Mouse (Mus musculus) megakaryocyte, adult 5-6 weeks (primary cell): ENCODE measurements around the gene Zdhhc1. TPM values are rescaled to one million over a fixed set of nuclear protein-coding genes. Genes with fewer than 3 reads are reported as not detected.

ENCODE experiments used
- ATAC-seq: 2 replicates; pipeline ENCODE4 v1.8.0; 2016; ENCODE audit warnings: mild to moderate bottlenecking, inconsistent platforms; ENCODE audit not compliant: poor library complexity, severe bottlenecking
- total RNA-seq, 2 experiments: library from RNA; stranded (forward) in 1 of 2; stranded (reverse) in 1 of 2; fragments of 153-499, 151-499 nt in 1 of 2; fragments of 221-1000, 200-1000 nt in 1 of 2; gene quantifications; 2 replicates each; pipeline versions ENCODE4 v1.2.3 to v1.2.4; 2015 to 2017

Zdhhc1 gene
- total RNA-seq (2015) (0.52 and 1.2 TPM in 2 replicates), total RNA-seq (2017) (0.20 and 0.92 TPM in 2 replicates)

DNA sequence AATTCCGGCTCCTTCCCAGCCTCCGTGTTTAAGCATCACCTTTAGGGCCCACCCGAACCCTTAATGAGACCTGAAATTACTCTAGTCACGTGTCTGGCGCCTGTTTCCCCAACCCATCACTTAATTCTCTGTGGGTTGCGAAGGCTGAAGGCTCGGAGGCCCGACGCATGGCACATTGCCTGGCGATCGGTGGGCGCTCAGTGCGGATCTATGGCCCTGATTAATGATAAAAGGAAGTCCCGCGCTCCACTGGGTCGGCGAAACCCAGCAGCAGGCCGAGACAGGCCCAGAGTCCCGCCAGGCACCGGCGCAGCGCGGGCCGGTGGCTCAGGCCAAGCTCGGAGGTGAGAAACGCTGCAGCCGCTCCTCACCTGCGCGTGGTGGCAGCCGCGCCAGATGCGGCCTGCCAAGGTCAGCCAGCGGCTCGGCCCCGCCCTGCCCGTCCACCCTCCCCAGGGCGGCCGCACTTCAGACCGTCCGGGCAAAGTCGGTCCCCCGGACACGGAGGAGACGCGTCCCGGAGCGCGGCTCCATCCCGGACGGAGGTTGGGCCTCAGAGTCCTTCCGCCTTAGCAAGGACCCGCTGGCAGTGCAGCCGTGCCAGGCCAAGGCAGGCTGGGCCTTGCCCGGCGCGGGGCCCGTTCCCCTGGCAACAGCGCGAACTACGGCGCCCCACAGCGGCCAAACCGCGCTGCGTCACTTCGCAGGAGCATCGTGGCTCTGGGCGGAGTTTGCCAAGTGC, at the start of gene Zdhhc1:
TSS of gene Zdhhc1 (minus strand) at position 464 of the 742 bp plus-strand sequence.
- peak; percentile 96 for ATAC-seq

DNA sequence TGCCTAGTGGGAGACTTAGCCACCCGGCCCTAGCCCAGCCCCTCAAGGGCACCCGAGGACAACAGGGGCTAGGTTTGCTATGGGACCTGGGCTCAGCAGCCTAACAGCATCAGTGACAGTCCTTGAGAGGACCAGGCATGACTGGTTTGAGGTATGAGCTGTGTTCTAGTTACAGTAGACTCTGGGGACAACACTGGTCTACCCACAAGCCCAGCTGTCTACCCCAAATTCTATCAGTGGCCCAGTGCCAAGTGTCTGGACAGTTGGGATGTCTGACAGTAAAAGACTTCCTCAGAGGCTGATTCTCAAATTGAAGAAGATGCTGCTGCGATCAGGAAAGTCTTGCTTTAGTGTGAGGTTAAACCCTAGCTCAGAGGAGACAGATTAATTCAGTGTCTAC, 48.5 kb upstream of the Zdhhc1 start:
- no peak for ATAC-seq

DNA sequence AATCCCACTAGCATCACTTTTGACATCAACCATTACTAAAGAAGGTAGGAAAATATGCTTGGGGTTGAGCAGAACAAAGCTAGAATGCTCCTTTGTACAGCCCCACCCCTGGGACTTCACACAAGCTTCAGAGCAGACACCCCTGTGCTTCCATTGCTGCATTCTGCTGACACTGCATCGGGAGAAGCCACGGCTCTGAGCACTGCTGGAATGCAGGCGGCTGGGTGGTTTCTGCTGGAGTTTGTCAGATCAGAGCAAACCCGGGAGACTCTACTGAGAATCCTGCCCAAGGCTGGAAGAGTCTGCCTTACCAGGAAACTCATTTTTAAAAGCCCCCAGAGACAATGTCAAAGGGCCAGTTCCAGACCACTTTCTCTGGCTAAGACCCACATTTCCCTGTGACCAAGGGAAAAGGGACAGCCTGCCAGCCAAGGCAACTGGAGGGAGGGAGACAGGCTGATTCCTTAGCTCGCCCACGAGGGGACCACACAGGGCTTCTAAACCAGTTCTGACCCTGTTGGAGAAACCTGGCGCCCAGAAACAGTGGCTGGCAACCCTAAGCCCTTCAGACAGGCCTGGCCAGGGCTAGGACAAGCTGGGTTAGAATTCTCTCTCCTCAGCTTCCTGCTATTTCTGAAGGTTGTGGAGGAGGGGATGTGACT, 48.0 kb upstream of the Zdhhc1 start:
- no peak for ATAC-seq

DNA sequence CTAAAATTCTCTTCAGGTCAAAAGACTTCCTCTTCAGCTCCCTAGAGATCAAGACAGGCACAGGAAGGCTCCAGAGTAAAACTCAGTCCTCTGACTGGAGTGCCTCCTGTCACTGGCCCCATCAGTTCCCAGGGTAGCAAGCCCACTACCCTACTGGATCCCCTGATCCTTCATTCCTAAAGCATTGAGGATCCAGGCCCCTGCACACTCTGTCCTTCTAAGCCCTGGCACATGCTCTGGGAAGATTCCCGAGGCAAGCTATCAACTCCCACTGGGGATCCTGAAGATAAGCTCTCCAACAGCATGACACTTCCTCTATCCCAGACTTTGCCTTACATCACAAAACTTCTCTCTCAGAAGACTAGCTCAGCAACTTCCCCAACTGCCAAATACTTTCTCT, 47.0 kb upstream of the Zdhhc1 start:
- no peak; the same call in 1 of the 2 replicates for ATAC-seq

DNA sequence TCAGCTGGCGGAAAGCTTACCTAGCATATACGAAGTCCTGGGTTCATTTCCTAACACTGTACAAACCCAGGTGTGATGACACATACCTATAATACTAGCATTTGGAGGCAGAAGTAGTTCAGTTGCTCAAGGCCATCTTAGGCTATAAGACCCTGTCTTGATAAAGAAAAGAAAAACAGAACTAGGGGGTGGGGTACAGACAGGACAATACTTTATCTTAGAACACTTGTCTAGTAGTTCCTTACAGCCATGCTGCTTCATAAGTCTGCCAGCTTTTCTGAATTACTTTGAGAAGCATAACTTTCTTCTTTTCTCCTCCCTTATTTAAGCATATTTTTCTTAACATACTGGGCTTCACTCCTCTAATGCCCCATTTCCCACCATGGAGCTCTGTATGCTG, 46.1 kb upstream of the Zdhhc1 start:
- ATAC-seq: no peak

DNA sequence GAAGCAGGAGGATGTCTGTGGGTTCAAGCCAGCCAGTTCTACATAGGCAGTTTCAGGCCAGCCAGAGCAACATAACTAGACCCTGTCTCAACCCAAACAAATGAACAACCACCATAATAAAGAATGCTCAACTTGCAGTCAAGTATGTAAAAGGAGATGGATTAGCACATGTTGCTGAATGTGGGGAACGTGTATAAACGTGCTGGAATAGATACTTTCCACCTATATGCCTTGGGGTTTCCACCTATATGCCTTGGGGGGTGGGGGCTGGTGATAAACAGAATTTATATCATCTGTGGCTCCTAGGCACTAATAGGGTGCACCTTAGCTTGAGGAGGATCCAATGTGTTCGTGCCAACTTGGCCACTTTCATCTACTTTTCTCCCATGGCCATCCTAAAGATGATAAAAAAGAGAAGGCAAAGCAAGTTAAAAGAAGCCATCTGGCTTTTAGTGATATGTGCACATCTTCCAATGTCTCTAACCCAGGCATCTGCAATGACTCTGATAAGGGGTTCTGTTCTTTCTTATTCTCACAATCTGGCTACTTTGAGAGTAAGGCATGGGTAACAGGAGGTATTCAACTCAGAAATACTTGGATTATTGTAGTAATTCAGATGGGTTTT, 45.4 kb upstream of the Zdhhc1 start:
- no peak for ATAC-seq

DNA sequence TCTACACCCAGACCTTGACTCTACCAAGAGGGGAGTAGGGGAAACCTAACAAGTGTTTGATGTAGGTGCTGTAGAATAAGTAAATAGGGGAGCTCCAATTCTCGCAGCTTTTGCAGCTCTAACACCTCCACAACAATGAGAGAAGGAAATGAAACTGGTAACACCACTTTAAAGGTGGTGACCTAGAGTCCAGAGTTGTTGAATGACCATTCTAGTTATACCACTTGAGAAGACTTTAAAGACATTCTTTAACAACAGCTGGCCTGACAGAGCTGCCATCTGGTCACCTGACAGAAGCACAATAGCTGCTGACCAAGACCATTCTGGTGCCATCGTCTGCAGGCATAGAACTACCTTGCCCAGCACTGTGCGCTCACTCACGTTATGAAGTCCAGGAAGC, 42.2 kb upstream of the Zdhhc1 start:
- ATAC-seq: no peak

DNA sequence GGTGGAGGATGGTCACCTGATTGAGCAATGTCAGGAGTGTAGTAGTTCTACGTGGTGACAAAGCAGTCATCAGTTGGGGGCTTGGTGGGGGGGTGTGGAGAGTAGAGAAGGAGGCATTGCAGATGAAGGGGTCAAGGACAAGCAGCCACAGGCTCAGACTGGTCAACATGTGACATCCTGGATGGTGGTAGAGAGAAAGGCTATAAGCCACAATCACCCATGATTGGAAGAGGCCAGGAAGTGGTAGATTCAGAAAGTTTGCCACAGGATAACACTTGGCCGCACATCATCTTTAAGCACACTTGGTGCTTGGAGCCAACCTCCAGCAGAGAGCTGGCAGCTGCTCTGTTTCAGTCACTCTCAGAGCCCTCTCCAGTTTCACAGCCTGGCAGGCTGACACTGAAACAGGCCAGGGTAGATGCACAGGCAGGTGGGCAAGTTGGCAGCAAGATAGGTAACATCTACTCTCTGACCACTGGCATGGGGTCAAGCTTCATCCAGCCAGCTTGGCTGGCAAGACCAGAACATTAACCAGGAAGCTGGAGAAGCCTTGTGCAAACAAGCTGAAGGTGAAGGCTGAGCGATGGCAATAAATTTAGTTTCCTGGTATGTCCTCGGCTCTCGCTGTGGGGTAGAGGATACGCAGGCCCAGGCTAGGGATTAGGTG, 40.4 kb upstream of the Zdhhc1 start:
- ATAC-seq: no peak

DNA sequence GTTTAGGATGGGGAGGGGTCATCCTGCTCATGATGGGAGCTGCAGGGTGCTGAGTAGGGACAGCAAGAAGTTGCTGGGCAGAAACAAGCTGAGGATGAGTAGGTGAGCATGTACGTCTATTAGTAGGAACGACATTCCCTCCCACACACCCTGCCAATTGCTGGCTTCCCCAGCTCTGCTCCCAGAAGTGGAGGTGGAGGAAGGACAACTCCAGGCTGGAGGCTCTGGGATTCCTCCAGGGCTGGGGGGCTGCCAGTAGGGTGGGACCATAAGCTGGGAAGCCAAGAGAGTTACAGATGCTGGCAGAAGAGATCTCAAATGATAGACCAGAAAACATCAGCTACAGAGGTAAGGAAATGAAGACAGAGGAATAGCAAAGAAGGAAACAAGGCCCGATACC, 39.8 kb upstream of the Zdhhc1 start:
- ATAC-seq: no peak

DNA sequence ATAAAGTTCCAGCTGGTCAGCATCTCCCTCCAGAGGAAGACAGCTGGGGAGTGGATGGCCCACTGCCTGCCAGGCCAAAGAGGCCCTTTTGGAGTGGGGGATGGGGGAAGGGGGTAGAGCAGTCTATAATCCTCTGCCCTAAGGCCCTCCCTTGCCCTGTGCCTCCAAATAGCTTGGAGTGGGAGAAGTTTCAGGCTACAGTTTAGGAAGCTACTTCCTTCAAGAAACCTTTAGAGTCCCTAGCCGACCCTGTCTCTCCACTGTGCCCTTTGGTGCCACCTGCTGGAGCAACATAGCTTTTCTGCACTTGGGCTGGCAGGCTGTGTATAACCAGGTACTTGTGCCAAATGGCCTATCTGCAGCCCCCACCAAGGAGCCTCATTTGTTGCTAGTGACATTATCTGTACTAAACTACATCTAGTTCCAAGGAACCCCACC, 37.2 kb upstream of the Zdhhc1 start:
- peak; percentile 77 for ATAC-seq

DNA sequence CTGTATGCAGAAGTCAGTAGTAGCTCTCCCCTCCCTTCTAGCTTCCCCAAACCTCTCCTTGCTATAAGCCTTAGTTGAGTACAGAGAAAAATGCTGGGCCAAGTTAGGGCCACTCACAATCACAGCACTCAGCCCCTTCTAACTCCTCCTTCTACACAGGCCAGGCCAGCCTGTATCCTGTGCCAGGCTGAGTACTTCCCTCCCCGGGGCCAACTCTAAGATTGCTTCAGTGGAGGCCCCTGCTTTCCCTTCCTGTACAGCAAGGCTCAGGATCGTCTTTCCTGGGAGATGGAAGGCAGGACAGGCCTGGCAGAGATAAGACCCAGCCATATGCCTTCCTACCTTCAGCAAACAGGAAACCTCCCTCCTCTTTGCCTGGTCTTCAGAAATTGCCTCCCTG, 36.7 kb upstream of the Zdhhc1 start:
- ATAC-seq: no peak

DNA sequence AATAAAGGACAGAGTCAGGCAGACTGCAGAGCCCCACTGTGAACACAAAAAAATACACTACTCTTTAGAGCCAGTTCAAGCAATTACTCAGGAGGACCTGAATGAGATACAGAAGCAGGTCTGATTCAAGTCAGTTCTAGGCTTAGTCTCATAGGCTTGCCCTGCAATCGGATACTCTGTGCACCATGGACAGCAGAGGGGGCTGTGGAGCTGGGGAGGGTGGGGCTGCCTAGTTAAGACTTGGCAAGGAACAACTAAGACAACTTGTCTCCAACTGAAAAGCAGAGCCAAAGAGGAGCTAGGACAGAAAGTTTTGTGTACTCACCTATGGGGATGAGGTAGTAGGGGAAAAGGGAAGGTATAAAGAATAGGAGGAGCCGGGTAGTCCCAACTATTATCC, 35.1 kb upstream of the Zdhhc1 start:
- ATAC-seq: 0 out of 2 replicates have a peak, but pooled peaks have one; percentile 50

DNA sequence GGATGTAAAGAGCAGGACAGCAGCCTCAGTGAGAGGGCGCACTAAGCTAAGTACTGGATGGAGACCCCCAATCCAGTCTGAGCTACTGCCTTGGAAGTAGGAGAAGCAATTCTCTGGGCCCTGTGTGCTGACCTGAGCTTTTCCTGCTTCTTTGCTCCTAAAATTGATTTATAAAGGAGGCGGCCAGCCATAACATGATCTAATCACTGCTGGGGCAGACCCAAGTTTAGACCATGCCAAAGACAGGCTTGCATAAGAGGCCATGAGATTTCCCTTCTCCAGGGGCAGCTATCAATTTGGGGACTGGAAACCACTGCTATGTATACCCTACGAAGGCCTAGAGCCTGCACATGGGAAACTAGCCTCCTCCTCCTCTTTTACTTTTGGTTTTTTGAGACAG, 32.6 kb upstream of the Zdhhc1 start:
- ATAC-seq: no peak

DNA sequence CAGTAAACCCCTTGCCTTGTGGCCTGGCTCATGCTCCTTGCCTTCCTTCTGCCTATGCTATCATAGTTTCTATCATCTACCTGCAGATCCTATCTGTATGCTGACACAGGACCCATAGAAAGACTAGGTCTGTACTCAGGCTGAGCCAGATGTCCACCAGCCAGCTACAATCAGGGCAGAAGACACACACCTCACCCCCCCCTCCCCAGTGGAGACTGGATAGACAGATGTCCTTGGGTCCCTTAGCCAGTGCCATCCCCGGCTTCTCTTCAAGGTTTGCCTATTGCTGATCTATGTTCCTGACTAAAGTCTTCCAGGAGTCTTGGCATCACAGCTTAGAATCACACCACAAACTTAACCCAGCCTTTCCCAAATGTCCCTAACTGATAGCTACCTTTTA, 31.5 kb upstream of the Zdhhc1 start:
- no peak for ATAC-seq

DNA sequence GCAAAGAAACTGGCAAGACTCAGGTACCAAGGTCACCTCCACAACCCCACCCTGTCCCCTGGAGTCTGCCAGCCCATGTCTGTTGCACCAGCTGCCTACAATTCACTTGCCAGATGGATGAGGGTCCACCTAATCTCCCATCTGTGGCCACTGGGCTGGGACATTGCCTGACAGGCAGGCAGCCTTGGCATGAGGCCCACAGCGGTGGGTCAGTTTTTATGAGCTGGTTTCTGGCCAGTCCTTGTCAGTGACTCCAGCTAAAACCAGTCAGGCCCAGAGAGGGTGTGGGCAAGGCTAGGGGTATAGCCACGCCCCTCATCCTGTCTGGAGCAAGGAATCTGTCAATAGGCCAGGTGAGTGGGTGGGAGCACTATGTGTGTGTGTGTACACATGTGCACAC, 30.4 kb upstream of the Zdhhc1 start:
- ATAC-seq: no peak

DNA sequence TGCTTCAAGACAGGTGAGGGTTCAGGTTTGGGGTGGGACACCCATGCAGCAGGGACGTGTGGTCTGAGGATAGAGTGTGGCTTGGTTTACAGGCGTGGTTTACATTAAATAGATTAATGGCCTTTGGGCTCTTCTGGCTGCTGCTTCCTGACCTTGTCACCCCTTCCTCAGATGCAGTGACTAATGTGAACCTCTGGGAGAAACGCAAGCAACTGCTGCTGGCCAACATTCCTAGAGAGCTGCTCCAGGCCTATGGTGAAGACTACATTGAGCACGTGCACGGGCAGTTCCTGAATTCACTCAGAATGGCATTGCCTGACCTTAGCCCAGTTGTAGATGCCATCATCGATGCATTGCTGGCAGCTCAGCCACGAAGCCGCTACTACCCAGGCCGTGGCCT, 26.2 kb upstream of the Zdhhc1 start:
- ATAC-seq: no peak

DNA sequence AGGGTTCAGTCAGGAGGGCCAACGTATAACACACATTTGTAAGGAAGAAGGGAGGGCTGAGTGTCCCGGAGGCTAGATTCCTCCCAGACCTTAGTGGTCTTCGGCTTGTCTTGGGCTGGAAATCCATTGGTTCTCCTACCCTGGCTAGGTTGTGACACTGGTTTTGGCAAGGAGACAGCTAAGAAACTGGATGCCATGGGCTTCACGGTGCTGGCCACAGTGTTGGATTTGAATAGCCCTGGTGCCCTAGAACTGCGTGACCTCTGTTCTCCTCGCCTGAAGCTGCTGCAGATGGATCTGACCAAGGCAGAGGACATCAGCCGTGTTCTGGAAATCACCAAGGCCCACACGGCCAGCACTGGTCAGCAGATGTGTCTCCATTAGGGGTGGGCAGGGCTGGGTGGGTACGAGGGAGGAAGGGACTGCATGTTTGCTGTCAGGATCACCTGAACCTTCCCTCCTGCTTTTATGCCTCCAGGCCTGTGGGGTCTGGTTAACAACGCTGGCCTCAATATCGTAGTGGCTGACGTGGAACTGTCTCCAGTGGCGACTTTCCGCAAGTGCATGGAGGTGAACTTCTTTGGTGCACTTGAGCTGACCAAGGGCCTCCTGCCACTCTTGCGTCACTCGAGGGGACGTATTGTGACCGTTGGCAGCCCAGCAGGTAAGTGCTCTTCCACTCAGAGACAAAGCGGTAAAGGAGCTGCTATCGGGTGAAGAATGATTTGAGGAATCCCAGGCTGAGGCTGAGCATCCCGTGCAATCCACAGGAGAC, 25.5 kb upstream of the Zdhhc1 start:
- ATAC-seq: no peak

DNA sequence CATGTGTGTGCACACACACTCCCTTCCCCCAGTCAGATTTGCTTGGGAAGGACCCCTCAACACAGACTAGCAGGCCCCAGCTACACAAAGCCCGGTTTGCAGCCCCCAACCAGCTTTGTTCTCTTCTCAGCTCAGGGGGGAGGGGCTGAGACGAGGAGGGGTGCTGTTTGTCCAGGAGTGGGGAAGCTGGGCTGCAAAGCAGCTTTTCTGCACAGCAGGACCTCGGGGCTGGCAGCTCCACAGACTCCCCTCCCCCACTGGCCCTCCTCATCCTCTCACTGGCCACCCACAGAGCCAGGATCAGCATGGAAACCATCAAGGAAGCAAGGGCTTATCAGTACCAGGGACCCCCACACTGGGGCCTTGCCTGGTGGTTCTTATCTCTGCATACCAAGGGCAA, 24.4 kb upstream of the Zdhhc1 start:
- no peak for ATAC-seq

DNA sequence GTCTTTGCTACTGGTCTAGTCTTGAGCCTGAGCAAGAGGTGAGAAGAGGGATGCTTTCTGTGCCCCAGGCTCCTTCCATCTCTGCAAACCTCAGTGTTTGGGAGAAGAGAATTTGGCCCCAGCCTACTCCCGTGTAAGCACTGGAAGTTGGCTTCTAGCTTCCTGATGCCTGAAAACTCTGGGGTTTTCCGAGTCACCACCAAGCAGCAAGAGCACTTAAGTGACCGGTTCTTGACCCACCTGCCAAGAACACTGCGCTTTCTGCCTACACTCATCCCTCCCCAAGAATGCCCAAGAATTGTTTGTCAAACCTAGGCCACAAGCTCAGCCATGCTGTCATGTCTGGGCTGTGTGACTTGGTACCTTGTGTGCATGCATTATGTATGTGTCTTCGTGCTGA, 23.8 kb upstream of the Zdhhc1 start:
- ATAC-seq: no peak

DNA sequence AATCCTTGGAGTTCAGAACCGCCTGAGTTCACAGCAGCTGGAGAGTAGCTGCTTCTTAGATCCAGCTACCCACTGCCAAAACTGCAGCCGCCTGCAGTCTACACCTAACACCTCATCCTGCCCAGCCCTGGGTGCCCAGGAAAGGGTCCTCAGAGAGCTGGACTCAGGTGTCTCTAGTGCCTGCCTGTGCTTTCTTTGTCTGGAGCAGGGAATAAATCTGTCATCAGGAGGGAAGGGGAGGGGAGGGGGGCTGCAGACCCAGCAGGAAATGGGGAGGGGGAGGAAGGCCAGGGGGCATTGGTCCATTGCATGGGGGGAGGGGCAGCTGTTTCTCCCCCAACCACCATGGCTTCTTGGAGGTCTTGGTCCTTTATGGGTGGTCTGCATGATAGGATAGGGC, 22.9 kb upstream of the Zdhhc1 start:
- ATAC-seq: no peak
